Mouse (Mus musculus): ENCODE measurements at regions not wholly inside any gene's neighbourhood (a gene's known extent, or its start where the extent isn't known, plus 50 kb on each side); places are given as distances from the start of the nearest gene placed in this dataset.
A peak's percentile ranks its signal among the peaks of the same experiment; 100 is the strongest.

- TF ChIP-seq GATA4 (IDR thresholded peaks at IDR 0.05; ENCODE audit: insufficient replicate concordance, low read length): no peak
Observed at GRCm38 (mm10) chr14:101067082-101067481, 133.0 kb downstream of the Prr30 start.

DNA sequence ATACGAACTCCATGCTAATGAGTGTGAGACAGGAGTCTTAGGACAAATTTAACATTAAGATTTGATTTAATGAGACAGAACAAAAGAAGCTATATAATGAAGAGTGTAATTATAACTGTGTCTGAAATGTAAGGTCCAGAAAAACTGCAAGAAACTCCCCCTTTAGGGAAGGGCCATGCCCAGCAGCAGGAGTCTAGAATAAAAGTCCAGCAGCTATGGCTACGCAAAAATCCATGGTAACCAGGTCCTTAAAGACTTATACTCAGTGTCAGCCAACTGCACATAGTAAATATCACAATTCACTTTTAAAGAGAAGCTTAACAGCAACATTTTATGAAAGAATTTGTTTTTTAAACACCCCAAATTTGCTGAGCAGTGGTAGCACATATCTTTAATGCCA, 143.3 kb downstream of the Prr30 start:
- TF ChIP-seq GATA4 (IDR thresholded peaks at IDR 0.05; ENCODE audit: insufficient replicate concordance, low read length): no peak

DNA sequence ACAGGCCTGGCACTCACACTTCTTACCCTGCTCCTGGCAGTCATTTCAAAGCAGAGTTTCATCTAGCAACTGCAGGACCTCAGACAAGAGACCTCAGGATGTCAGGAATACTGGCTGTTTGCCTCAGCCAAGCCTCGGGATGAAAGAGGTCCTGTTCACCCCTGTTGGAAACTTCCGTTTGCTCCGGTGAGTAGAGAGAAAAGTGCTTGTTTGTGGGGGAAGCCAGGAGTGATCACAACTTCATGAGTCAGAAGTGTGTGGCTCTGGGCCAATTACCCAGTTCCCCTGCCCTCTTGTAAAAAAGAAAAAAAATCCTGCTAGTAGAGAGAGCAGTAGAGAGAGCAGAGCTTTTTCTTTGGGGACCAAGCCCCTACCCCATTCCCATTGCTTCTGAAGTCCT, 144.2 kb downstream of the Prr30 start:
- no peak for TF ChIP-seq GATA4 (IDR thresholded peaks at IDR 0.05; ENCODE audit: insufficient replicate concordance, low read length)

GRCm38 (mm10) chr14:101054786-101055185, 145.3 kb downstream of the Prr30 start:
- no peak for TF ChIP-seq GATA4 (IDR thresholded peaks at IDR 0.05; ENCODE audit: insufficient replicate concordance, low read length)

DNA sequence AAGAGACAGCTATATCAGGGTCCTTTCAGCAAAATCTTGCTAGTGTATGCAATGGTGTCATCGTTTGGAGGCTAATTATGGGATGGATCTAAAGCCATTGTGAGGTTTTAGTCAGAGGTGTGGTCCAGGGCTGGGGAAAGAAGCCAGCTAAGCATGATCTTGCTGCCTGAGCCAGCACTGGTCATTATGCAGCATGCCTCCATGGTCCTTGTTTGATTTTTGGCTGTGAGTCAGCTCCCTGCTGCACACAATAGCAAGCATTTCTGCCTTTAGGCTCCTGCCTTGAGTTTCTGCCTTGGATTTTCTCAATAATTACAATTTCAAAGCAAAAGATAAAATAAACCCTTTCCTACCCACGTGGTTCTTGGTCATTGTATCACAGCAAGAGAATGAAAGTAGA, 147.4 kb downstream of the Prr30 start:
- TF ChIP-seq GATA4 (IDR thresholded peaks at IDR 0.05; ENCODE audit: insufficient replicate concordance, low read length): no peak

- TF ChIP-seq GATA4 (IDR thresholded peaks at IDR 0.05; ENCODE audit: insufficient replicate concordance, low read length): no peak
Observed at GRCm38 (mm10) chr14:101050212-101050611, 149.9 kb downstream of the Prr30 start.

DNA sequence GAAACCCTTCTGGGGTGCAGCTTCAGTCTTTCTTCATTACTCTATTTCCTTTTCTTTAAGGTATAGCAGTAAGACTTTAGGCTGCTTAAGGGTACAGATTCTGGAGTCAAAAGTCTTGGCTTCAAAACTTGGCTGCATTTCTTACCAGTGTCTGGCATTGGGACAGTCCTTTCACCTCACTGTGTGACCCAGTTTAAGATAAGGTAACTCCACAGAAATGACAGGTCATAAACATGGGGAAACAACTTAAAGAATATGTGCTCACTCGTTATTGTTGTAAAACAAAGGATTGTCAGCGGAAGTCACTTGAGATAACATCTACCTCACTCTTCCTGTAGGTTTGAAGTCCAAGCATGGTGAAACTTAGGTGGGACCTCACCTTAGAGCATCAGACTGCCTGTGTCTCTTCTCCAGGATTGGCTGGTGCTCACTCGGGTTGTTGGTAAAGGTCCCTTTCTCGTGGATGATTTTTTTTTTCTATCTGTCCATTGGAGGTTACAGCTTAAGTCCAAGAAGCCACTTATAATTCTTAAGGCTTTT, 150.4 kb downstream of the Prr30 start:
- TF ChIP-seq GATA4 (IDR thresholded peaks at IDR 0.05; ENCODE audit: insufficient replicate concordance, low read length): no peak

DNA sequence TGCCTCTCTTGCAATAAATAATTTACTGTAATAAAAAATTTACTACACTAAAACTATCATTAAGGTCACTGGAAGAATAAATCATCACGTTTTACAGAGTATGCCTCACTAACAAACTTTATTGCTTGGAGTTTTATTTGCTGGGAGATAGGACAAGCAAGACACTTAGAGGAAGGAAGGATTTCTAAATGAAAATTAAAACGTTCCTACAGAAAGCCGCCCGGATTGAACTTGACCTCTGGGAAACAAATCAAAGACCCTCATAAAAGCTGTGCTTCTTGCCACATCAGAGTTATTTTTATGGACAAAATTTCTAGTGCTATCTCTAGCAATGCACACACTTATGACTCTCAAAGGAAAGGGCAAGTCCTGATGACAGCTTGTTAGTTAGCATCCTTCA, 156.6 kb downstream of the Prr30 start:
- no peak for TF ChIP-seq GATA4 (IDR thresholded peaks at IDR 0.05; ENCODE audit: insufficient replicate concordance, low read length)

- no peak for TF ChIP-seq GATA4 (IDR thresholded peaks at IDR 0.05; ENCODE audit: insufficient replicate concordance, low read length)
Observed at GRCm38 (mm10) chr14:101001070-101001469, 199.1 kb downstream of the Prr30 start.

GRCm38 (mm10) chr14:100980754-100981153, 219.4 kb downstream of the Prr30 start:
- no peak for TF ChIP-seq GATA4 (IDR thresholded peaks at IDR 0.05; ENCODE audit: insufficient replicate concordance, low read length)

- no peak for TF ChIP-seq GATA4 (IDR thresholded peaks at IDR 0.05; ENCODE audit: insufficient replicate concordance, low read length)
Observed at GRCm38 (mm10) chr14:100978515-100978914, 221.6 kb downstream of the Prr30 start.

GRCm38 (mm10) chr14:100970970-100971369, 229.2 kb downstream of the Prr30 start:
- peak; percentile 40; the same call in 1 of the 2 replicates for TF ChIP-seq GATA4 (IDR thresholded peaks at IDR 0.05; ENCODE audit: insufficient replicate concordance, low read length)

- no peak for TF ChIP-seq GATA4 (IDR thresholded peaks at IDR 0.05; ENCODE audit: insufficient replicate concordance, low read length)
Observed at GRCm38 (mm10) chr14:100960198-100960597, 239.9 kb downstream of the Prr30 start.

GRCm38 (mm10) chr14:100955806-100956436, 244.2 kb downstream of the Prr30 start:
- TF ChIP-seq GATA4 (IDR thresholded peaks at IDR 0.05; ENCODE audit: insufficient replicate concordance, low read length): no peak

DNA sequence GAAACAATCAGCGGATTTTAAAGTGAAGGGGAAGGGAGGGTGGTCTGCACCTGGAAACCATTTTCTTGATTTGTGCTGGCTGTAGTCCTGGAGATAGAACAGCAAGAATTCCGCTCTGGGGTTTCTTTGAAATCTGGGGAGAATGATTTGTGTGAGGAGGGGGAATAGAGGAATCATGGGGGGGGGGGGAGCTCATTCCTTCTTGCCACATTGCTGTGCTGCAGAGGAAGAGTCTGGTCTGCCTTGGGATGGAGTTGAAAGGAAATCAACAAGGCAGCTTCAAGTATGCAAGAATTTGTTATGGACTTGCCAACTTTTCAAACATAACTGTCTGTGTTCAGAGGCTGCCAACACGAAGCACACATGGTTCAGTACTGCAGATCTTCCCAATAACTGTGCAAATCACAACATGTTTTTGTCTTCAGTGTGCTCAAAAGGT, 249.4 kb downstream of the Prr30 start:
- no peak for TF ChIP-seq GATA4 (IDR thresholded peaks at IDR 0.05; ENCODE audit: insufficient replicate concordance, low read length)

DNA sequence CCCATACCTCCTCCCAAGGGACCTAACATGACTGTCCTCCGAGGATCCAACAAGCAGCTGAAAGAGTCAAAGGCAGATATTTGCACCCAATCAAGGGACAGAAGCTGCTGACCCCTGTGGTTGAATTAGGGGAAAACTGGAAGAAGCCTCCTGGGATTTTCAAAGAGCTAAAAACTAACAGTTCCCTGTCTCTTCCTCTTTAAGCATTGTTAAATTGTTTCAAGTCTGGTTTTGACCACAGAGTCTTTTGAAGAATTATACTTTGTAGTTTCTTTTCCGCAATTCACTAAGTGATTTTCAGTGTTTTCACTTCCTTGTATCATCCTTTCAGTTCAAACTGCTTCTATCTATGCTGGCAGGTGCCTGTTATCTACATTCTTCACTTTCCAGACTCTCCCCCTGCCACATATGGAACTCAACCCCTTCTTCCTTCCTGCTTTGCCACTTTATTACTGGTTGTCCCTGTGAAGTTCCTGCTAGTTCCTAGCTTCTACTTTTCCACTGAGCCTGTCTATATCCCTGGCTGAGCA, 262.7 kb downstream of the Prr30 start:
- TF ChIP-seq GATA4 (IDR thresholded peaks at IDR 0.05; ENCODE audit: insufficient replicate concordance, low read length): no peak

- TF ChIP-seq GATA4 (IDR thresholded peaks at IDR 0.05; ENCODE audit: insufficient replicate concordance, low read length): no peak
Observed at GRCm38 (mm10) chr14:100934554-100934953, 265.6 kb downstream of the Prr30 start.
